12 mouse cellular contexts compared by ENCODE assay signal in genomic region chr7:4063013-4063412, GRCm38 (mm10). TPM values are rescaled to one million over a fixed set of nuclear protein-coding genes. Genes with fewer than 3 reads are reported as not detected.
DNase-seq lines count a peak whose midpoint lies in the region; ATAC-seq and TF ChIP-seq lines count a peak whose summit lies in the region.
"Had no signal": no experiment of that assay in that cellular context is flagged by ENCODE, and none has a peak within 500 bp of the region (broad histone marks: within the 10 kb centered on the region; RNA-seq: fewer than 3 reads in every experiment).

Lair1 (minus strand) TSS chr7:4063204.

- TF ChIP-seq CTCF in kidney, adult 2 months (conservative IDR thresholded peaks at IDR 0.05; ENCODE audit: insufficient read depth, insufficient read length, low read depth, low read length): no peak

- 74% methylated on average over 2 of the region's 2 CpGs for whole genome bisulfite sequencing in kidney, adult 2 months

- TF ChIP-seq POLR2A in kidney, adult 2 months (IDR thresholded peaks at IDR 0.05; ENCODE audit: low read depth, low read length): no peak

- no peaks in the 10 kb centered on the region for H3K27me3 ChIP-seq in kidney, adult 2 months (replicated peaks; ENCODE audit: control insufficient read depth, insufficient read depth, low read length)
- H3K27me3 ChIP-seq: forebrain, embryonic 15.5 days; heart, embryonic 12.5 days; stomach, embryonic 15.5 days had no signal

- peak; percentile 36 for DNase-seq in lung, postnatal 36 days
- no peak for DNase-seq in lung, adult 18-20 months
- peak; percentile 25 to 43 for DNase-seq in thymus, postnatal 36 days
- DNase-seq in cerebellum, adult 11 months: no peak
- DNase-seq in kidney, adult 2 months: no peak
- no peak for DNase-seq in ovary, postnatal 14 days (ENCODE audit: low spot score)

- H3K27ac ChIP-seq in brown adipose tissue, adult 24 weeks (replicated peaks; ENCODE audit: low read depth, low read length): peak within 1 kb of the TSS; percentile 52
- no peak within 1 kb of the TSS for H3K27ac ChIP-seq in kidney, adult 2 months (ENCODE audit: insufficient read depth, low read depth, low read length)
- H3K27ac ChIP-seq: forebrain, embryonic 15.5 days; hindbrain, postnatal 0 days; stomach, embryonic 15.5 days had no signal

- H3K4me1 ChIP-seq in brown adipose tissue, adult 24 weeks (ENCODE audit: control insufficient read depth, insufficient read depth, insufficient read length, low read length): peaks cover 3% of the 10 kb centered on the region; the same call in 1 of the 2 replicates
- no peaks in the 10 kb centered on the region for H3K4me1 ChIP-seq in kidney, adult 2 months (ENCODE audit: control insufficient read depth, insufficient read depth, low read length)
- H3K4me1 ChIP-seq: forebrain, embryonic 15.5 days; heart, embryonic 12.5 days; stomach, embryonic 15.5 days had no signal

- H3K36me3 ChIP-seq in kidney, adult 2 months (ENCODE audit: control insufficient read depth, insufficient read depth, low read length): no peaks in the 10 kb centered on the region
- H3K36me3 ChIP-seq: forebrain, embryonic 15.5 days; heart, embryonic 12.5 days; stomach, embryonic 15.5 days had no signal

- peak; percentile 85 for ATAC-seq in megakaryocyte, adult 5-6 weeks (ENCODE audit: poor library complexity, severe bottlenecking)
- ATAC-seq: forebrain, embryonic 15.5 days; hindbrain, postnatal 0 days had no signal

- H3K4me3 ChIP-seq in brown adipose tissue, adult 24 weeks (ENCODE audit: insufficient read depth, low read depth, low read length): peak within 1 kb of the TSS; percentile 40
- H3K4me3 ChIP-seq in kidney, adult 2 months (ENCODE audit: insufficient read depth, low read depth, low read length): no peak within 1 kb of the TSS
- H3K4me3 ChIP-seq: forebrain, embryonic 15.5 days; heart, embryonic 12.5 days; stomach, embryonic 15.5 days had no signal

RNA-seq across cellular contexts. Expression of gene Lair1, which starts in this region (rescaled TPM):
- polyA plus RNA-seq in brown adipose tissue, adult 24 weeks (2012; ENCODE audit: insufficient read depth, insufficient read length, missing spikeins): 1.6 and 1.7 TPM in 2 replicates
- 31.5 and 39.5 TPM in 2 replicates for total RNA-seq in megakaryocyte, adult 5-6 weeks (2015)
- 58.7 and 60.8 TPM in 2 replicates for total RNA-seq in megakaryocyte, adult 5-6 weeks (2017)
- 1.6 and 1.9 TPM in 2 replicates for polyA plus RNA-seq in kidney, adult 2 months (2012; rRNA removed)

Comparison
In these comparisons a context has a peak if more than half of its experiments do, and no peak if none do; other contexts are left out.
1. DNase-seq: peak in lung, postnatal 36 days (single experiment) and thymus, postnatal 36 days (2 of 2); none in lung, adult 18-20 months (0 of 2), cerebellum, adult 11 months (single experiment), kidney, adult 2 months (single experiment) and ovary, postnatal 14 days (single experiment).